Mouse (Mus musculus): ENCODE data around the gene 1700001C02Rik.

The 1700001C02Rik gene

DNA sequence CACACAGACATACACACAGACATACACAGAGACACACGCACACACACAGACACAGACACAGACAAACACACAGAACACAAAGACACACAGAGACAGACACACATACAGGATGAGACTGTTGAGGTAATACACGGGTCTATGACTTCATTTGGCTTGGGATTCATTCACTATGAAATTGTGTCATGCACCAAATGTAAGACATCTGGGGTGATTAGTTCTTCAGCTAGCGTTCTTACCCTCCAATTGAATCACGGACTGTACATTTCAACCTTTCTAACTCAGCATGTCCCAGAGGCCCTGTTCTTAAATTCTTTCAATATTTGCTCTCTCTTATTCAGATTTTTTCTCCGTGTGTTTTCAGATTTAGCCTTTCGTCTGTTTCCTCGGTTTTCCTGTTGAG lies 28.8 kb downstream of the 1700001C02Rik start:
- DNase-seq (ENCODE audit: low spot score) = no peak

DNA sequence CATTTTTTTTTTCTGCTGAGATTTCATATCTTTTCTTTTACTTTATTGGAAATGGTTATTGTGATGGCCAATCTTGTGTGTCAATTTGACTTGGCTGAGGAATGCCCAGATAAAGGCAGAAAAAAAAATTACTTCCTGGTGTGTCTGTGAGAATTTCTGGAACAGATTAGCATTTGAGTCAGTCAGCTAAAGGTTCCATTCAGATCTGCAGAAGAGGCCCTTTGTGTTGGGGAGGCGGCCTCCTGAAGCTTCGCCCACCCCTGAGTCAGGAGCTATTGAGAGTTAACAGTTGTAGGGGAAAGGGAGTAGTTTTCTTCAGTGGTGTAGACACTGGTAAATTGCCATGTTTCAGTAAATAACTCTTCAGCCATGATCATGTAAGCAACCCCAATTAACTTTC lies 29.4 kb downstream of the 1700001C02Rik start:
- DNase-seq (ENCODE audit: low spot score) = peak; percentile 24

DNA sequence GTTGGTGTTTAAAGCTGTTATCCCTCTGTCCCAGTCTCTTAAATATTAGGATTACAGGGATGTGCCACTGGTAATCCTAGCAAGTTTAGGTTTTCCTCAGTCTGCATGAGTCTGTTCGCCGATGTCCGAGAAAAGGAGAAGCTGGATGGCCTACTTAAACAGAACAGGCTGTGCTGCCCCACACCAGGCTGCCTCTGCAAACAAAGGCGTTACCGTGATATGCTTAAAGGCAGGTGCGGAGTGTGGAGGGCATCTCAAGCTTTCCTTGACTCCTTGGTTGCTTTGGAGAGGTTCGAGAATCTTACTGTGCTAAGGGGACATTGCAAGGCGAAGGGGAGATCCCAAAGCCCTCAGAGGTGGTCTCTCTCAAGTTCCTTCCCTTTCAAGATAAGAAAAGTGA lies 31.0 kb downstream of the 1700001C02Rik start:
- DNase-seq (ENCODE audit: low spot score) = no peak

DNA sequence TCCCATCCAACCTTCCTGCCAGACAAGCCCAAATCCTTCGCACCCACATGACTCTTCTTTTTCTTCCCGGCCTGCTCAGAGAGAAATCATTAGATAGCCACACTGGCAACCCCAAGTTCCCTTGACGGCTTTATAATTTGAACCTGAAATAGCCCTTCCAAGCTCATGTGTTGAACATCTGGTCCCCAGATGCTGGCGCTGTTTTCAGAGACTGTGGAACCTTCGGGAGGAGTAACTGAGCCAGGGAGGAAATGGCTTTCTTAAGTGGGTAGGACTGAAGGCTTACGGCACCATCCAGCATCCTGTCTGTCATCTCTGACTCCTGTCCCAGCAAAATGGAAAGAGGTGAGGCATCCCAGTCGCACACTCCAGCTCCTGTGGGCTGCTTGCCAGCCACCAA lies 31.5 kb downstream of the 1700001C02Rik start:
- peak; percentile 73 for DNase-seq (ENCODE audit: low spot score)

DNA sequence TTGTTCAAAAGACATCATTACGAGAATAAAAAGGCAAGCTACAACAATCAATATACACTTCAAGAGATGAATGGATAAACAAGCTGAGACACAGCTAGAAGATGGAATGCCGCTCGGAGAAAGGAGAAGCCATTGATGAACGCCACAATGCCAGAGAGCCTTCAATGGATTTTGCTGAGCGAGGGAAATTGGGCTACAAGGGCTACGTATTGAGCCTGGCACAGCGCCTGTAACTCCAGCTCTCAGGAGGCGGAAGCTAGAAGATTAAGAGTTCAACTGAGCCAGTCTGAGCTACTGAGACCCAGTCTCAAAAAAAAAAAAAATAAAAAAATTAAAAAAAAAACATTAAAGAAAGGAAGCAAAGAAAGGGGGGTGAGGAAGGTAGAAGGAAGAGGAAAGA lies 47.3 kb downstream of the 1700001C02Rik start:
- DNase-seq (ENCODE audit: low spot score) = no peak

DNA sequence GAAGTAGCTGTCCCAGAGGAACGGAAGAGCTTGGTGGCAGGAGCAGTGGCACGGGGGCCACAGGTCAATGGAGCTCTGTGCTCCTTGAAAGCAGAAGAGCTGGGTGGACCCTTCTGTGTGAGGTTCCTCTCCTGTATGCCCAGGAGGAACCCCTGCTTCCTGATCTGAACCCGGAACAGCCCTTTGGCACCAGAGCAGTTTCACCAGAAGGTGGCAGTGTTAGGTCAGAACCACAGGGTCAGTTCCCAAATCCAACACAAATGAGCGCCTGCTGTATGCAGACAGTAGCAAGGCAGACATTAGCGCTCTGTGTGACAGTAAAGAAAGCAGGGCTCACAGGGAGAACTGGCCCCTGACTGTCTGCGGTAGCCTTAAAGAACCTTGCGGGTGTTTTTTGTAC lies 50.5 kb downstream of the 1700001C02Rik start:
- peak; percentile 63 for DNase-seq (ENCODE audit: low spot score)

DNA sequence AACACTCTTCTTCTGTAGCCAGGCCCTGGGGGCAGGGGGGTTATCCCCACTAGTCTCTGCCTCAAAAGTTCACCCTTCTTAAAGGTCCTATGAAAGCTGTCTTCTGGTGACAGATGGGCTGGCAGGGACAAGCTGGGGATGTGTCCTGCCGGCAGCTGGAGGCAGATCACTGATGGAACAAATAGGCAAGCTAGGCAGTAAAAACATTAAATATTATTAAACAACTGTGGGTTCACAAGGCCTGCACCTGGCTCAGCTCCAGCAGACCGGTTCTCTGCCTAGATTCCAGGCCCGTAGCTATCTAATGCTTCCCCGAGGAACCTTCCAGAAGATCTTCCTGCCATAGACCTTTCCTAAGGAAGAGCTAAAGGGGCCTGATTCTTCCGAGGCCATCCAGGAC lies 52.3 kb downstream of the 1700001C02Rik start:
- DNase-seq (ENCODE audit: low spot score) = no peak

DNA sequence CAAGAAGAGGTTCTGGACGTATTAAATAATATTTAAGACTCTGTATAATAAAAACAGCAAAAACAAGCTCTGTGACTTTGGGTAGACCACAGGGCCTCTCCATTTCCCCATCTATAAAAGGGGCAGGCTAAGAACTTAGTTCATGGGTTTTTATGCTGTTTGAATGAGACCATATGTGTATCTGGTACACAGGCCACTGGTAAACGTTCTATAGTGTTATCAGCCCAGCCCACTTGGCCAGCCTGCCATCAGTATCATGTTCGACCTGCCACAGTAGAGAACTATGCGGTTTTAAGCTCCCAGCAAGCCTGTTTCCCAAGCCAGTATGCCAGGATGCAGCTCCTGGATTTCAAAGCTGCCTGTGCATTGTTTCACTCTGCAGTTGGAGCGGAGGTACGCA lies 52.7 kb downstream of the 1700001C02Rik start:
- DNase-seq (ENCODE audit: low spot score) = no peak

DNA sequence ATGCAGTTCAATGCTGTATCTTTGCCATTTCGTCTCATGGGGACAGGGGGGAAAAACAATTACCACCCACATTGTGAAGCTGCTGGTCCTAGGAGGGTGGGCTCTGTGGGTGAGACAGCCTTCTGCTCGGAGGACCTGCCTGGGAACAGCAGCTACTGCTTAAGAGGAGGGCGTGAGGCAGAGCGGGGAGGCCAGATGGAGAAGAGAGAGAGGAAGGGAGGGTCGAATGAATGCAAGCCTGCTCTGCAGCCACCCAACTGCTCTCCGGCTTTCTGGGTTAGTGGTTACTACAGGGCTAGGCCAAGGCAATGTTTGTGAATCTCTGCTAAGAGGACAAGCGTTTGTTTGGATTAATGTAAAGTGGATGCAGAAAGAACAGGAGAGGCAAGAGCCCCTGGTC lies 53.6 kb downstream of the 1700001C02Rik start:
- DNase-seq (ENCODE audit: low spot score) = no peak

DNA sequence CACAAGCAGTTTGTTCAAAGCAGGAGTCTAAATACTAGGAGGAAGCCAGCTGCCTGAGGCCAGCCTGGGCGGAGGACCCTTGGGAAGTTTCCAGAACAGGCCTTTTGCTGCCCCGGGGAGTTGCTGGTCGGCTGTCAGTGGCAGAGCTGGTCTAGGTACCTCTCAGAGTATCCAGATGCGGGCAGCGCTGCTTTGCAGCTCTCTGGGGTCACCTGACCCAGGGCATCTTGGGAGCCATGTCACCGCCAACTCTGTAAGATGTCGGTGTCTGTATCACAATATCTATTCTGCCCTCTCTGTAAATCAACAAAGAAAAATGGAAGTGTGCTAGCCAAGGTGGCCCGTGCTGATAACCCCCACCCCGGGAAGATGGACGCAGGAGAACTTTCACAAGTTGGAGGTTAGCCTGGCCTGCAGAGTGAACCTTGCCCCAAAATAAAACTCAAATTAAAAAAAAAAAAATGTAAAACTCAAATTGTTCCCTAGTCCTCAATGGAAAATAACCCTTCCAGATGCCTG lies 54.4 kb downstream of the 1700001C02Rik start:
- DNase-seq (ENCODE audit: low spot score) = no peak

DNA sequence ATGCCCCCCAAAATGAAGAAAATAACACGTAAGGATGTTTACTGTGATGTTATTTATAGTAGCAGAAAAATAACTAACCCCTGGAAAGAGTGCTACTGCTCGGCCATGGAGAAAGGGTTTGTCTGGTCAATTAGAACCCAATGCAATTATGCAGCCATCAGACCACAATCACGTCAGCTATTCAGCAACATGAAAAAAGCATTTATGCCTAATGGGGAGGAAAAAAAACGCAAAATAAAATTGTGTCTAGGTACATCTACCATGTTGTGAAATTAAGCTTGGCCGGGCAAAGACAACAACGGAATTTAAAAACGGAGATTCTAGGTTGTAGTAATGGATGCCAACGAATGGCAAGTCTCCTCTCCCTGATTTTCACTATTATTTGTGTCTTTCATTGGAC lies 56.6 kb downstream of the 1700001C02Rik start:
- no peak for DNase-seq (ENCODE audit: low spot score)

DNA sequence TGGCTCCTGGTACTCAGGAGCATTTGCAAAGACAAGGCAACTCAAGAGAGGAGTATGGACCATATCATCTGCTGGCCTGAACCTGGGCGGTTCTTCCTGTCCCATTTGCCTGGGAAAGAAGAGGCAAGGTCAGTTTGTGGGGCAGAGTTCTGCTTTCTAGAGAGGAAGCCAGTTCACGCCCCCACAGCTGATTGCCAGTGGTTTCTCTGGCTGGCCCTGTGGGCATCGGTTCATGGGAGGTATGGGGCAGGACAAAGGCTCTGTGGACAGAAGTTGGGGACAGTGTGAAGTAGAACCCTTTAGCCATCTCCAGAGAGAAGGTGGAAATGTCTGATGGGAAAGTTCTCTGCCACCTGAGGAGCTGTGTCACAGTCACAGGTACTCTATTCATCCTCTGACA lies 57.3 kb downstream of the 1700001C02Rik start:
- no peak for DNase-seq (ENCODE audit: low spot score)

DNA sequence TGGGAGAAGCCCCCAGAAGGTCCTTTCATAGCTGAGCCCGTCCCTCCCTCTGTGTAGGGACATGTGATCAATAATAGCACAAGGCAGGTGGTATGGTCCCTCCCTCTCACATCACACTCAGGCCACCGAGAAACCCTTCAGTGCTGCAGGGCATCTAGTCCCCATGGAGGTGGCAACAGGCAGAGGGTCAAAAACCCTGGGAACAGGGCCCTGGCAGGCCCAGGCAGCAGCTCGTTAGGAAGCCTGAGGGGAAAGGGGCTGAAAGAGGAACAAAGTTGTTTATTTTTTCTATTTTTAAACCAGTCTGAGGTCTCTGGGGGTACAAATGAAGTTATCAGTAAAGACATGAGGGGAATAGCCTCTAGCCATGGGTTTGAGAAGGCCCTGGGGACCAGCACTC lies 58.4 kb downstream of the 1700001C02Rik start:
- no peak for DNase-seq (ENCODE audit: low spot score)

DNA sequence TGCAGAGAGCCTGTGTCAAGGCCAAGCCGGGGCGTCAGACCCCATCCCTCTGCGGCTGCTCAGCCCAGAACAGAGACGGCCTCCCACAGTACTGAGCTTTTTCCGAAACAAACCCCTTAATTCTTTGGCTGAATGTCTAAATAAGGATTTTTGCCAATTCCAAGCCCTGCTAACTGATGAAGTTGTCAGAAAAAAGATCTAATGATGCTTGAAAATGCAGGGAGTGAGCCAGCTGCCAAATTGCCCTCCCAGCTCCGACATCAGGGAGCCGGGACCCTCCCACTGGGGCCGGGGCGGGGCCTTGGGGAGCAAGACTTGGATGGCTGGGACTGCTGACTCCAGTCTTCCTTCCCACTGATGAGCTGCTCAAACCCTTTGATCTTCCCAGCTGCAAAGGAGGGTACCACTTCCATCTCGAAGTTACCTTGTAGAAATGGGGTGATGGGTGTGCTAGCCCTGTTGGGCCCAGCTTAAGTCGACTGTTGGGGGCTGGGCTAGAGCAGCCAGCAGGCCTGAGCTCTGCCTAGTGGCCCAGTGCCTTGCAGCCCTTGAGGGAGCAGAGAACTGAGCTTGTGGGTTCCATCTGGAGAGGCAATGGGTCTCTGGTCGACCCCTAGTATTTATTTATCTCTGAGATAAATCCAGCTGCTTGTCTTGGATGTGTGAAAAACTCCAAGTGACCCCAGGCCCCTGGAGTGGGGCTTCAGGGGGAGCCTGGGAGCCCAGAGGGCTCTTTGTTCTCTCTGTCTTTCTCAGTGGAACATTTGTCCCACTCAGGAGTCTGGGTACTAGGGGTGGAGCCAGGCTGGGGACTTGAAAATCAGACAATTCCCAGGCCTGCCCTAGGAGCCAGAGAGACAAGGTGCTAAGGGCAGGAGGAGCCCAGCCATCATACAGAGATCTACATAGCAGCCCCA lies 60.3 kb downstream of the 1700001C02Rik start:
- DNase-seq (ENCODE audit: low spot score) = peak; percentile 21

DNA sequence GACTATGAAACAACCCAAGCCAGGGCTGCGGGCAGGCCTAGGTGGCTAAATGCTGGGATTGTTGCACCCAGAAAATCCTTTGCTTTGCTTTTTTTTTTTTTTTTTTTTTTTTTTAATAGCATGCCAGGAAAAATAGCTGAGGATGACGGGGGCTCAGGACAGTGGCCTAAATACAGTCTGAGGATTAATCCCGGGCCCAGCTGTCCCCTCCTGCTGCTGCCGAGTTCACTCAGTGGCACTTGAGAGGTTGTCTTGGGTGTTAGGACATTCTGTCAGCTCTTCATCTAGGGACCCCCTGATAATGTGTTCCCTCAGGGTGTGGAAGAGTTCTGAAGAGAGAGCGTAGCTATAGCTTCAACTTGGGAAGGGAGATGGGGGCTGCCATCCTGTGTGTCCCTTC lies 61.3 kb downstream of the 1700001C02Rik start:
- DNase-seq (ENCODE audit: low spot score) = no peak

DNA sequence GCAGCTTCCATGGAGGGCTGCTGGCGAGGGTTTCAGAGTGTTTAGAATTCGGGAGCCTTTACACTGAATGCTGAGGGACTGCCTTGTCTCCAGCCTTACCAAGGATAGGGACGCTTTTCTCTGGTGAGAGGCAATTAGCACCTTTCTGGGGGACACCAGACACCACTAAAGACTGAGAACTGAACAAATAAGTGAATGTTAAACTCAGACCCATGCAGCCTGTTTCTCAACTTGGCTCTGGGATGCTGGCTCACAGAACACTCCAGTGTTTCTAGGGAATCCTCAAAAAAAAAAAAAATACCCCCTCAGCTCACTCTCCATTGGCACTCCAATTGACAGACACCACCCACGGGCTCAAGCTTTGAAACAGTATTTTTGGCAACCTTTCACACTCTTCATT lies 63.1 kb downstream of the 1700001C02Rik start:
- DNase-seq (ENCODE audit: low spot score) = no peak
